13 mouse cellular contexts compared by ENCODE assay signal in genomic region chr19:6303831-6304230, GRCm38 (mm10). TPM values are rescaled to one million over a fixed set of nuclear protein-coding genes. Genes with fewer than 3 reads are reported as not detected.
DNase-seq lines count a peak whose midpoint lies in the region; ATAC-seq and TF ChIP-seq lines count a peak whose summit lies in the region.
"Had no signal": no experiment of that assay in that cellular context is flagged by ENCODE, and none has a peak within 500 bp of the region (broad histone marks: within the 10 kb centered on the region; RNA-seq: fewer than 3 reads in every experiment).

No protein-coding gene starts in this region.

- no peak overlapping the region for H3K4me2 ChIP-seq in heart, embryonic 11.5 days
- no peak overlapping the region for H3K4me2 ChIP-seq in stomach, embryonic 16.5 days (ENCODE audit: low read depth, low read length)
- H3K4me2 ChIP-seq: embryonic facial prominence, embryonic 12.5 days; forebrain, embryonic 13.5 days had no signal

- no peaks in the 10 kb centered on the region for H3K9me3 ChIP-seq in heart, embryonic 11.5 days (replicated peaks; ENCODE audit: control insufficient read depth, low read length)
- H3K9me3 ChIP-seq in stomach, embryonic 16.5 days (replicated peaks; ENCODE audit: control insufficient read depth, low read length) = no peaks in the 10 kb centered on the region
- H3K9me3 ChIP-seq: embryonic facial prominence, embryonic 12.5 days; forebrain, embryonic 13.5 days; megakaryocyte, embryonic 14.5 days had no signal

- H3K27ac ChIP-seq in heart, embryonic 11.5 days (ENCODE audit: low read depth, low read length) = no peak overlapping the region
- H3K27ac ChIP-seq in stomach, embryonic 16.5 days (ENCODE audit: low read length) = no peak overlapping the region
- H3K27ac ChIP-seq: embryonic facial prominence, embryonic 12.5 days; forebrain, embryonic 13.5 days had no signal

- H3K9ac ChIP-seq in heart, embryonic 11.5 days (ENCODE audit: low read depth, low read length) = 0 out of 2 replicates have a peak overlapping the region, but pooled peaks have one; percentile 11
- peak overlapping the region; percentile 41; the same call in 1 of the 2 replicates for H3K9ac ChIP-seq in stomach, embryonic 16.5 days (ENCODE audit: low read length)
- H3K9ac ChIP-seq: embryonic facial prominence, embryonic 12.5 days; forebrain, embryonic 13.5 days had no signal

- no peak for ATAC-seq in heart, embryonic 11.5 days (replicated peaks; ENCODE audit: insufficient number of reproducible peaks, low FRiP score, low TSS enrichment)
- ATAC-seq in stomach, embryonic 16.5 days (ENCODE audit: insufficient read depth, low FRiP score) = no peak
- ATAC-seq: forebrain, embryonic 13.5 days had no signal

- intact Hi-C loops in left cerebral cortex, postnatal 4 days (cut with DNase I) = no loop called here

- WGBS in heart, embryonic 11.5 days (ENCODE audit: insufficient replicate concordance) = 53% methylated on average over 6 of the region's 6 CpGs
- 81% methylated on average over 6 of the region's 6 CpGs for WGBS in stomach, embryonic 16.5 days
- WGBS in lung, adult 2 months = 61% methylated on average over 6 of the region's 6 CpGs

- H3K27me3 ChIP-seq in heart, embryonic 11.5 days (ENCODE audit: control insufficient read depth, insufficient read depth, low read length) = no peaks in the 10 kb centered on the region
- H3K27me3 ChIP-seq in stomach, embryonic 16.5 days (ENCODE audit: control insufficient read depth, insufficient read depth, low read length) = no peaks in the 10 kb centered on the region
- H3K27me3 ChIP-seq: embryonic facial prominence, embryonic 12.5 days; forebrain, embryonic 13.5 days had no signal

- TF ChIP-seq POLR2A in lung, adult 2 months (IDR thresholded peaks at IDR 0.05; ENCODE audit: borderline replicate concordance, extremely low read depth, low read depth, low read length) = no peak

- H3K4me3 ChIP-seq in heart, embryonic 11.5 days (ENCODE audit: low read depth, low read length) = no peak overlapping the region
- no peak overlapping the region for H3K4me3 ChIP-seq in stomach, embryonic 16.5 days (replicated peaks; ENCODE audit: low read length)
- no peak overlapping the region for H3K4me3 ChIP-seq in lung, adult 2 months (replicated peaks; ENCODE audit: extremely low read depth, low read depth, low read length)
- H3K4me3 ChIP-seq: embryonic facial prominence, embryonic 12.5 days; forebrain, embryonic 13.5 days; megakaryocyte, embryonic 14.5 days had no signal

- no peak for DNase-seq in heart, postnatal 4 days
- peak; percentile 37 for DNase-seq in left cerebral cortex, postnatal 4 days
- DNase-seq in left cerebral cortex, adult 9 months (ENCODE audit: low spot score in 2 of 2) = no peak
- peak; percentile 45 to 60 for DNase-seq in cerebellum, postnatal 36 days
- no peak for DNase-seq in lung, adult 2 months
- DNase-seq: gastrocnemius, postnatal 25 days; right cerebral cortex, adult 18-20 months; thymus, postnatal 36 days had no signal

- H3K4me1 ChIP-seq in heart, embryonic 11.5 days (ENCODE audit: control insufficient read depth, insufficient read depth, low read length) = peaks cover 42% of the 10 kb centered on the region
- peaks cover 28% of the 10 kb centered on the region for H3K4me1 ChIP-seq in stomach, embryonic 16.5 days (ENCODE audit: control insufficient read depth, insufficient read depth, low read length)
- peaks cover 38% of the 10 kb centered on the region for H3K4me1 ChIP-seq in lung, adult 2 months (ENCODE audit: control insufficient read depth, insufficient read depth, low read length)

- no peak for TF ChIP-seq CTCF in lung, adult 2 months (IDR thresholded peaks at IDR 0.05; ENCODE audit: insufficient read depth, low read length)

- H3K36me3 ChIP-seq in heart, embryonic 11.5 days (ENCODE audit: control insufficient read depth, insufficient read depth, low read length) = peaks cover 5% of the 10 kb centered on the region
- H3K36me3 ChIP-seq in stomach, embryonic 16.5 days (ENCODE audit: control insufficient read depth, insufficient read depth, low read length) = no peaks in the 10 kb centered on the region

RNA-seq across cellular contexts. Expression of gene Cdc42bpg, which starts 2.4 kb away (rescaled TPM):
- 0.44 and 0.74 TPM in 2 replicates for polyA plus RNA-seq in heart, embryonic 11.5 days (2014; fragmentation: Nextera tagmentation; extraction: Ambion mirVana)
- 1 to 10 TPM; 8.2 to 10.0 TPM for total RNA-seq in heart, postnatal 4 days (2021)
- total RNA-seq in left cerebral cortex, postnatal 4 days (2021) = 1 to 10 TPM; 5.0 to 5.7 TPM
- polyA plus RNA-seq in stomach, embryonic 16.5 days (2015; fragmentation: Nextera tagmentation; extraction: Ambion mirVana) = 1.9 and 2.0 TPM in 2 replicates
- polyA plus RNA-seq in lung, adult 2 months (2012; rRNA removed) = 132 and 133 TPM in 2 replicates

RNA-seq across cellular contexts. Expression of gene Ehd1, which starts 27.3 kb away (rescaled TPM):
- polyA plus RNA-seq in heart, embryonic 11.5 days (2014; fragmentation: Nextera tagmentation; extraction: Ambion mirVana) = 70.0 and 82.8 TPM in 2 replicates
- total RNA-seq in heart, postnatal 4 days (2021) = 100 to 1,000 TPM in 1 of 2 experiments, 10 to 100 TPM in 1; 97.8 to 114 TPM
- total RNA-seq in left cerebral cortex, postnatal 4 days (2021) = 10 to 100 TPM; 87.1 to 87.7 TPM
- 77.2 and 98.4 TPM in 2 replicates for polyA plus RNA-seq in stomach, embryonic 16.5 days (2015; fragmentation: Nextera tagmentation; extraction: Ambion mirVana)
- 399 and 593 TPM in 2 replicates for polyA plus RNA-seq in lung, adult 2 months (2012; rRNA removed)

RNA-seq across cellular contexts. Expression of gene Men1, which starts 30.9 kb away (rescaled TPM):
- polyA plus RNA-seq in heart, embryonic 11.5 days (2014; fragmentation: Nextera tagmentation; extraction: Ambion mirVana) = 31.8 and 35.1 TPM in 2 replicates
- total RNA-seq in heart, postnatal 4 days (2021) = 10 to 100 TPM; 16.6 to 18.5 TPM
- total RNA-seq in left cerebral cortex, postnatal 4 days (2021) = 10 to 100 TPM; 81.1 to 81.4 TPM
- 59.0 and 60.2 TPM in 2 replicates for polyA plus RNA-seq in stomach, embryonic 16.5 days (2015; fragmentation: Nextera tagmentation; extraction: Ambion mirVana)
- 52.1 and 56.2 TPM in 2 replicates for polyA plus RNA-seq in lung, adult 2 months (2012; rRNA removed)

RNA-seq across cellular contexts. Expression of gene Map4k2, which starts 37.1 kb away (rescaled TPM):
- 9.6 and 10.1 TPM in 2 replicates for polyA plus RNA-seq in heart, embryonic 11.5 days (2014; fragmentation: Nextera tagmentation; extraction: Ambion mirVana)
- 10 to 100 TPM; 37.5 to 42.8 TPM for total RNA-seq in heart, postnatal 4 days (2021)
- 100 to 1,000 TPM in 1 of 2 experiments, 10 to 100 TPM in 1; 91.7 to 102 TPM for total RNA-seq in left cerebral cortex, postnatal 4 days (2021)
- polyA plus RNA-seq in stomach, embryonic 16.5 days (2015; fragmentation: Nextera tagmentation; extraction: Ambion mirVana) = 11.4 and 11.8 TPM in 2 replicates
- 303 and 441 TPM in 2 replicates for polyA plus RNA-seq in lung, adult 2 months (2012; rRNA removed)

RNA-seq across cellular contexts. Expression of gene Sf1, which starts 59.7 kb away (rescaled TPM):
- polyA plus RNA-seq in heart, embryonic 11.5 days (2014; fragmentation: Nextera tagmentation; extraction: Ambion mirVana) = 106 and 124 TPM in 2 replicates
- total RNA-seq in heart, postnatal 4 days (2021) = 100 to 1,000 TPM; 181 to 188 TPM
- total RNA-seq in left cerebral cortex, postnatal 4 days (2021) = 100 to 1,000 TPM; 231 to 244 TPM
- 94.5 and 95.1 TPM in 2 replicates for polyA plus RNA-seq in stomach, embryonic 16.5 days (2015; fragmentation: Nextera tagmentation; extraction: Ambion mirVana)
- 136 and 194 TPM in 2 replicates for polyA plus RNA-seq in lung, adult 2 months (2012; rRNA removed)

Comparison
In these comparisons a context has a peak if more than half of its experiments do, and no peak if none do; other contexts are left out.
1. DNase-seq: peak in left cerebral cortex, postnatal 4 days (single experiment) and cerebellum, postnatal 36 days (2 of 2); none in heart, postnatal 4 days (single experiment), left cerebral cortex, adult 9 months (0 of 2) and lung, adult 2 months (single experiment).
2. RNA of gene Cdc42bpg, which starts 2.4 kb away (polyA plus RNA-seq): 132 to 133 TPM in lung, adult 2 months; 1.9 to 2.0 TPM in stomach, embryonic 16.5 days and 0.44 to 0.74 TPM in heart, embryonic 11.5 days; every median in the first group is over 10 times any median in the second.